Mouse (Mus musculus): ENCODE measurements around the gene Rtraf. TPM values are rescaled to one million over a fixed set of nuclear protein-coding genes. Genes with fewer than 3 reads are reported as not detected.

Rtraf gene
- total RNA-seq, 2 experiments from 2014 or later: 67.2 to 70.5 TPM

Other genes starting within 250 kb of the Rtraf start
- under 1 TPM; 0.23 to 0.24 TPM for gene Gm2237, start 238.7 kb downstream of the Rtraf start, total RNA-seq (2021)
- gene Gm5458, start 221.2 kb downstream of the Rtraf start, total RNA-seq (2021): not detected
- 10 to 100 TPM; 13.5 to 14.9 TPM for gene Nid2, start 72.6 kb downstream of the Rtraf start, total RNA-seq (2021)
- 1 to 10 TPM; 3.5 to 7.3 TPM for gene Gng2, start 153.8 kb upstream of the Rtraf start, total RNA-seq (2021)